Mouse (Mus musculus) heart, postnatal 0 days (tissue): ENCODE results near the gene Krt35.

Experiments
- CTCF ChIP-seq: IDR thresholded peaks from 2 replicates; pipeline ENCODE4 v1.5.1; 2016; ENCODE audit warnings: antibody characterized with exemption, control low read depth, low read depth
- EP300 ChIP-seq: IDR thresholded peaks from 2 replicates; pipeline ENCODE4 v1.6.1; 2016; ENCODE audit warnings: antibody characterized with exemption, low read depth

- TF ChIP-seq CTCF (no peak), EP300 (no peak)
Measured at GRCm38 (mm10) chr11:100136559-100136958, 40.5 kb upstream of the Krt35 start.
